Mouse (Mus musculus) kidney, adult 2 months (tissue): Measurements from ENCODE around the gene Zfp553.
A peak's percentile ranks its signal among the peaks of the same experiment; 100 is the strongest.

Experiments
- CTCF ChIP-seq: fragments of 200-500 bp; conservative IDR thresholded peaks from 2 replicates; pipeline ENCODE4 v1.5.1; 2011; ENCODE audit warnings: low read depth, mild to moderate bottlenecking, control low read depth, low read length, moderate library complexity, mixed read lengths; ENCODE audit not compliant: insufficient read depth, insufficient read length
- POLR2A ChIP-seq: fragments of 200-500 bp; IDR thresholded peaks from one replicate; pipeline ENCODE4 v1.6.1; 2011; ENCODE audit warnings: low read depth, low read length, control low read depth

GRCm38 (mm10) chr7:127213485-127213884 is 19.4 kb upstream of the Zfp553 start:
- no peak for TF ChIP-seq POLR2A
- peak; percentile 68 for TF ChIP-seq CTCF
